ENCODE assay signal across 8 mouse cellular contexts in the genomic region with DNA sequence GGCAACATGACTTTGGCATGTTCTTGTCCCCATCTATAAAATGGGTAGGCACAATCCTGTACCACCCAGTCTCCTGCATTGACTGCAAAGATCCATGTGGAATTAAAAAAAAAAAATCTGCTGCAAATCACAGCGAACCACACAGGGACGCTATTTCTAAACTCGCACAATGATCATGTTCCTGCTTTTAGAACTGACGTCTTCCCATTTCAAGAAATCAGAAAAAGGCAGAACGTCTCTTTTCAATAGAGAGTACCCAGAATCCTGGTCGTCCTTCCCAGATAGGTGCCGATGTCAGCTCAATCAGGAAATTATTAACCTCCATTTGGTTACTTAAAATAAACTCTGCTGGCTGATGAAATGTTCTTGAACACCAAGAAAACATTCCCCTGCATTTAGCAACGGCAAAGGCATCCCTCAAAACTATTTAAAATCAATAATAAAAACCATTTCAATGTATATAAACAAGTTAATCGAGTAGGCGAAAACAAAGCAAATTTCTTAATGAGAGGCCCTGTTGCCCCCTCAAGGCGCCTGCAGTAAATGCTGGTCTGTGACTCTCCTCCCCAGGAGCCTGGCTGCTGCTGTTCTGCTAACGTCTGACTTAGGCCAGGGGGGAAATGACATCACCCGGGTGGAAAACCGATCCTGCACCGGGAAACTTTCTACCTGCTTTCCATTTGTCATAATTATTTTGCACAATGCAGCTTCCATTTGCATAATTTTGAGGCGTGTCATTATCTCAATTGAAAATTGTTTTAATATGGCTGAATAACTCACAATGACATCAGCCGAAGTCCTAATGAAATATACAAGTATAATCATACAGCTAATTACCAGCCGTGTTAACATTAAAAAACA. TPM values are rescaled to one million over a fixed set of nuclear protein-coding genes. Genes with fewer than 3 reads are reported as not detected.
DNase-seq lines count a peak whose midpoint lies in the region; ATAC-seq and TF ChIP-seq lines count a peak whose summit lies in the region.

No protein-coding gene starts in this region.

- DNase-seq in gastrocnemius, adult 18-20 months (ENCODE audit: low spot score) = peak; percentile 37
- no peak for DNase-seq in gastrocnemius, postnatal 10 days
- peak; percentile 53 to 58 for DNase-seq in cerebellum, adult 2 months
- DNase-seq in forebrain, postnatal 0 days = peak; percentile 63
- DNase-seq in left cerebral cortex, postnatal 14 days (ENCODE audit: low spot score in 2 of 2) = peak; percentile 45 to 76
- DNase-seq in spleen, postnatal 4 days (ENCODE audit: low spot score in 2 of 2) = no peak

- H3K9ac ChIP-seq in forebrain, postnatal 0 days = peak overlapping the region; percentile 29
- no peak overlapping the region for H3K9ac ChIP-seq in hindbrain, embryonic 13.5 days
- no peak overlapping the region for H3K9ac ChIP-seq in midbrain, embryonic 13.5 days (replicated peaks)

- TF ChIP-seq POLR2A in cerebellum, adult 2 months (IDR thresholded peaks at IDR 0.05; ENCODE audit: borderline replicate concordance, insufficient read depth, low read length) = no peak

- H3K9me3 ChIP-seq in forebrain, postnatal 0 days (ENCODE audit: low read length) = no peaks in the 10 kb centered on the region
- H3K9me3 ChIP-seq in hindbrain, embryonic 13.5 days = no peaks in the 10 kb centered on the region
- no peaks in the 10 kb centered on the region for H3K9me3 ChIP-seq in midbrain, embryonic 13.5 days

- peak overlapping the region; percentile 19 for H3K4me3 ChIP-seq in cerebellum, adult 2 months (replicated peaks; ENCODE audit: insufficient read depth, low read depth, low read length)
- peak overlapping the region; percentile 56 for H3K4me3 ChIP-seq in forebrain, postnatal 0 days (ENCODE audit: low read depth, low read length)
- H3K4me3 ChIP-seq in hindbrain, embryonic 13.5 days = peak overlapping the region; percentile 64
- peak overlapping the region; percentile 62 for H3K4me3 ChIP-seq in midbrain, embryonic 13.5 days (replicated peaks)

- WGBS in cerebellum, adult 2 months = 15% methylated on average over 18 of the region's 18 CpGs
- WGBS in forebrain, postnatal 0 days = 12% methylated on average over 18 of the region's 18 CpGs
- WGBS in hindbrain, embryonic 13.5 days = 20% methylated on average over 18 of the region's 18 CpGs
- WGBS in midbrain, embryonic 13.5 days = 26% methylated on average over 18 of the region's 18 CpGs

- peak overlapping the region; percentile 88 for H3K4me2 ChIP-seq in forebrain, postnatal 0 days (ENCODE audit: low read depth)
- peak overlapping the region; percentile 82 for H3K4me2 ChIP-seq in hindbrain, embryonic 13.5 days
- H3K4me2 ChIP-seq in midbrain, embryonic 13.5 days (replicated peaks) = peak overlapping the region; percentile 84

- H3K36me3 ChIP-seq in forebrain, postnatal 0 days (ENCODE audit: insufficient read depth) = no peaks in the 10 kb centered on the region
- no peaks in the 10 kb centered on the region for H3K36me3 ChIP-seq in hindbrain, embryonic 13.5 days
- H3K36me3 ChIP-seq in midbrain, embryonic 13.5 days = 0 out of 2 replicates have a peak, but pooled peaks cover 3% of the 10 kb centered on the region

- 0 out of 2 replicates have a peak overlapping the region, but pooled peaks have one; percentile 48 for H3K27ac ChIP-seq in cerebellum, adult 2 months (ENCODE audit: insufficient read depth, low read length)
- peak overlapping the region; percentile 84 for H3K27ac ChIP-seq in forebrain, postnatal 0 days (ENCODE audit: low read depth, low read length)
- H3K27ac ChIP-seq in hindbrain, embryonic 13.5 days = peak overlapping the region; percentile 30
- H3K27ac ChIP-seq in midbrain, embryonic 13.5 days = no peak overlapping the region; the same call in 1 of the 2 replicates

- peak; percentile 21; the same call in 1 of the 2 replicates for ATAC-seq in forebrain, postnatal 0 days
- no peak for ATAC-seq in hindbrain, embryonic 13.5 days (ENCODE audit: low FRiP score)
- no peak for ATAC-seq in midbrain, embryonic 13.5 days

- no peaks in the 10 kb centered on the region for H3K27me3 ChIP-seq in cerebellum, adult 2 months (ENCODE audit: control insufficient read depth, insufficient read depth, low read length)
- no peaks in the 10 kb centered on the region for H3K27me3 ChIP-seq in forebrain, postnatal 0 days (ENCODE audit: insufficient read depth, low read length)
- H3K27me3 ChIP-seq in hindbrain, embryonic 13.5 days = no peaks in the 10 kb centered on the region
- H3K27me3 ChIP-seq in midbrain, embryonic 13.5 days = no peaks in the 10 kb centered on the region

- no peak for TF ChIP-seq CTCF in cerebellum, adult 2 months (IDR thresholded peaks at IDR 0.05; ENCODE audit: borderline replicate concordance, insufficient read depth, low read depth, low read length)
- peak; percentile 59 for TF ChIP-seq CTCF in forebrain, postnatal 0 days (IDR thresholded peaks at IDR 0.05; ENCODE audit: low read depth)

- intact Hi-C loops in left cerebral cortex, postnatal 14 days (cut with DNase I) = loop anchor here (5.0 kb wide), 2 partner anchors 108 to 128 kb away; no protein-coding TSS in a partner anchor

- no peaks in the 10 kb centered on the region for H3K4me1 ChIP-seq in cerebellum, adult 2 months (ENCODE audit: control insufficient read depth, insufficient read depth, low read length)
- H3K4me1 ChIP-seq in forebrain, postnatal 0 days (ENCODE audit: insufficient read depth) = no peaks in the 10 kb centered on the region
- H3K4me1 ChIP-seq in hindbrain, embryonic 13.5 days (replicated peaks) = peaks cover 22% of the 10 kb centered on the region
- peaks cover 19% of the 10 kb centered on the region for H3K4me1 ChIP-seq in midbrain, embryonic 13.5 days (replicated peaks)

RNA-seq across cellular contexts. Expression of gene Arid5b, which starts 3.4 kb away (rescaled TPM):
- total RNA-seq in gastrocnemius, adult 18-20 months (2021) = 10 to 100 TPM; 16.6 to 33.9 TPM
- total RNA-seq in gastrocnemius, postnatal 10 days (2021) = 10 to 100 TPM; 24.8 to 30.5 TPM
- polyA plus RNA-seq in cerebellum, adult 2 months (2012; rRNA removed) = 10.2 and 10.9 TPM in 2 replicates
- total RNA-seq in forebrain, postnatal 0 days (2014; rRNA removed) = 13.7 and 14.3 TPM in 2 replicates
- 8.6 and 14.5 TPM in 2 replicates for polyA plus RNA-seq in forebrain, postnatal 0 days (2015; fragmentation: Nextera tagmentation; extraction: Ambion mirVana)
- polyA plus RNA-seq in hindbrain, embryonic 13.5 days (2015; fragmentation: Nextera tagmentation; extraction: Ambion mirVana) = 19.5 and 22.7 TPM in 2 replicates
- total RNA-seq in left cerebral cortex, postnatal 14 days (2021) = 10 to 100 TPM; 24.3 to 25.8 TPM
- 18.0 and 20.5 TPM in 2 replicates for polyA plus RNA-seq in midbrain, embryonic 13.5 days (2015; fragmentation: Nextera tagmentation; extraction: Ambion mirVana)

Comparison
In these comparisons a context has a peak if more than half of its experiments do, and no peak if none do; other contexts are left out.
1. DNase-seq: peak in gastrocnemius, adult 18-20 months (single experiment), cerebellum, adult 2 months (2 of 2), forebrain, postnatal 0 days (single experiment) and left cerebral cortex, postnatal 14 days (2 of 2); none in gastrocnemius, postnatal 10 days (single experiment) and spleen, postnatal 4 days (0 of 2).
2. Peak in every context shown above with its lines, with median percentiles within 50 percentile points of each other: H3K4me3 ChIP-seq and H3K4me2 ChIP-seq.